Mouse (Mus musculus): ENCODE measurements around the gene 1110002E22Rik.

Gene 1110002E22Rik

GRCm38 (mm10) chr3:138063731-138064329 is 1.0 kb upstream of the 1110002E22Rik start:
- no peak for DNase-seq (ENCODE audit: low read depth, low spot score)

GRCm38 (mm10) chr3:138065930-138066329 is 1.1 kb downstream of the 1110002E22Rik start:
- no peak for DNase-seq (ENCODE audit: low read depth, low spot score)

- DNase-seq (ENCODE audit: low read depth, low spot score), result no peak
These were observed 1.6 kb downstream of the 1110002E22Rik start for GRCm38 (mm10) chr3:138066348-138066856.

GRCm38 (mm10) chr3:138067288-138067687 is 2.4 kb downstream of the 1110002E22Rik start, which contains the start of gene Gm5105:
Gene Gm5105, minus strand, starts transcription at chr3:138067388.
- DNase-seq (ENCODE audit: low read depth, low spot score), result no peak

- DNase-seq (ENCODE audit: low read depth, low spot score), result no peak
These were observed 3.3 kb downstream of the 1110002E22Rik start for GRCm38 (mm10) chr3:138068103-138068502.

- DNase-seq (ENCODE audit: low read depth, low spot score), result no peak
These were observed 5.1 kb downstream of the 1110002E22Rik start for GRCm38 (mm10) chr3:138069756-138070511.

GRCm38 (mm10) chr3:138071004-138071403 is 6.2 kb downstream of the 1110002E22Rik start:
- DNase-seq (ENCODE audit: low read depth, low spot score), result no peak

- DNase-seq (ENCODE audit: low read depth, low spot score), result no peak
These were observed 6.7 kb downstream of the 1110002E22Rik start for GRCm38 (mm10) chr3:138071476-138072073.

GRCm38 (mm10) chr3:138074214-138074613 is 9.4 kb downstream of the 1110002E22Rik start:
- no peak for DNase-seq (ENCODE audit: low read depth, low spot score)

- no peak for DNase-seq (ENCODE audit: low read depth, low spot score)
These were observed 10.4 kb downstream of the 1110002E22Rik start for GRCm38 (mm10) chr3:138075209-138075608.

GRCm38 (mm10) chr3:138077476-138078340 is 12.9 kb downstream of the 1110002E22Rik start:
- DNase-seq (ENCODE audit: low read depth, low spot score), result no peak

- DNase-seq (ENCODE audit: low read depth, low spot score), result no peak
These were observed 13.8 kb downstream of the 1110002E22Rik start for GRCm38 (mm10) chr3:138078701-138079100.

- DNase-seq (ENCODE audit: low read depth, low spot score), result no peak
These were observed 18.3 kb downstream of the 1110002E22Rik start for GRCm38 (mm10) chr3:138083073-138083637.

- no peak for DNase-seq (ENCODE audit: low read depth, low spot score)
These were observed 19.0 kb downstream of the 1110002E22Rik start for GRCm38 (mm10) chr3:138083896-138084295.

- DNase-seq (ENCODE audit: low read depth, low spot score), result no peak
These were observed 30.4 kb downstream of the 1110002E22Rik start for GRCm38 (mm10) chr3:138095301-138095700.

- no peak for DNase-seq (ENCODE audit: low read depth, low spot score)
These were observed 30.9 kb downstream of the 1110002E22Rik start for GRCm38 (mm10) chr3:138095718-138096117.

- no peak for DNase-seq (ENCODE audit: low read depth, low spot score)
These were observed 31.6 kb downstream of the 1110002E22Rik start for GRCm38 (mm10) chr3:138096263-138097028.

- no peak for DNase-seq (ENCODE audit: low read depth, low spot score)
These were observed 32.9 kb downstream of the 1110002E22Rik start for GRCm38 (mm10) chr3:138097718-138098117.

- DNase-seq (ENCODE audit: low read depth, low spot score), result no peak
These were observed 37.1 kb downstream of the 1110002E22Rik start for GRCm38 (mm10) chr3:138101936-138102335.

GRCm38 (mm10) chr3:138103690-138104089 is 38.8 kb downstream of the 1110002E22Rik start:
- no peak for DNase-seq (ENCODE audit: low read depth, low spot score)

Data from retina, adult 2 months (tissue).